Mouse (Mus musculus): ENCODE measurements around the gene Zfand4. TPM values are rescaled to one million over a fixed set of nuclear protein-coding genes. Genes with fewer than 3 reads are reported as not detected.

The Zfand4 gene
- polyA plus RNA-seq, 1 experiment from 2014 or later: 12.7 TPM

DNA sequence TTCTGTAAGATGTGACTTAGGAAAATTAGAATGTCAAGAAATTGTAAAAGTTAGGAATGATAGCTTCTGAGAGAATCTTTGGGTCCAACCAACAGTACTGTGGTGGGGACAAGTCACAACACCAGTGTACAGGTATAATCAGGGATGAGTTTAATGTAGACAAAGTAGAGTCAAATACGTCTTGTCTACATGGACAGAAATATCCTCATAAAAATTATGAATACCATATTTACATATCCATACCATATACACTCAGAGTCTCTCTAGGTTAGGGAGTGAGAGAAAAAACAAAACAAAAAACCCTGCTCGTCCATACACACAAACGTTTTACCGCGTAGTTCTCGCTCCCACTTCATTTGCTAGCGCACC is 73.4 kb downstream of the Zfand4 start:
- peak overlapping the region; percentile 86 for H3K9ac ChIP-seq (ENCODE audit: low read length)
- WGBS: 4% methylated on average over 7 of the region's 7 CpGs
- no peak; the same call in 1 of the 2 replicates for ATAC-seq (replicated peaks; ENCODE audit: low FRiP score)
- H3K4me1 ChIP-seq (replicated peaks; ENCODE audit: control insufficient read depth, insufficient read depth, low read length): no peaks in the 10 kb centered on the region
- no peak for DNase-seq (ENCODE audit: low spot score)
- H3K27me3 ChIP-seq (ENCODE audit: control insufficient read depth, insufficient read depth, low read length): no peaks in the 10 kb centered on the region
- peak overlapping the region; percentile 87 for H3K4me3 ChIP-seq (ENCODE audit: low read depth, low read length)
- H3K4me2 ChIP-seq (ENCODE audit: low read depth, low read length, severe bottlenecking): peak overlapping the region; percentile 49
- no peaks in the 10 kb centered on the region for H3K9me3 ChIP-seq (ENCODE audit: control insufficient read depth, low read length)
- no peak overlapping the region for H3K27ac ChIP-seq (ENCODE audit: low read depth, low read length)
- H3K36me3 ChIP-seq (ENCODE audit: control insufficient read depth, insufficient read depth, low read length): no peaks in the 10 kb centered on the region

DNA sequence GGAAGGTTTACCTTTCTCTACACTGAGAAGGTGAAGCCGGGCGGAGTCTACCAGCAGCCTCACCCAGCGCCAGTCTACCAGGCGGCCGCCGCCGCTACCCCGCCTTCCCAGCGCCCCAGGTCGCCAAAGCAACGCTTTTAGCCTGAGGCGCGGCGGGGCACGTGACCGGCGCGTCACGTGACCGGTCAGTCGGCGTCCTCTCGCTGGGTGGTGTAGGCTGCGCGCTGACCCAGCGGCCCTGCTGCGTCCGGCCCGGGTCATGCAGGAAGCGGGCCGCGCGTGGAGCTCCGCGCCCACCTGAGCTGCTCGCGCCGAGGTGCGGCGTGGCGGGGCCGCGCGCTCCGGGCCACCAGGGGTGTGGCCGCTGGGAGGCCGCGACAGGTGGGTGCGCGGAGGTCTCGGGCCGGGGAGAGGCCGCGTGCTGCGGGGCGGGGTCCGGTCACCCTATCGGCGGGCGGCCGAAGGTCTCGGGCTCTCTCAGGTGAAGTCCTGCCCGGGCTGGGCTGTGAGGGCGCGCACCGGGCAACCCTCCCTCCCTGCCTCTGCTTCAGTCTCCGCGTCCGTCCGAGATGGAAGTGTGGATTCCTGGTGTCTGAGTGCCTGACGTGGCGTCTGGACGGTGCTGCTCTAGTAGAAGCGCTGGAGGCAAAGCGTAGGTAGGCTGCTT is 73.9 kb downstream of the Zfand4 start, which contains the start of gene March8:
TSS of gene March8 (plus strand) at position 190 of the 667 bp plus-strand sequence.
- under 1% methylated on average over 73 of the region's 75 CpGs for WGBS
- 0 out of 2 replicates have a peak within 1 kb of the TSS, but pooled peaks have one; percentile 25 for H3K27ac ChIP-seq (ENCODE audit: low read depth, low read length)
- peak within 1 kb of the TSS; percentile 87 for H3K4me3 ChIP-seq (ENCODE audit: low read depth, low read length)
- H3K4me1 ChIP-seq (replicated peaks; ENCODE audit: control insufficient read depth, insufficient read depth, low read length): no peaks in the 10 kb centered on the region
- peak within 1 kb of the TSS; percentile 49 for H3K4me2 ChIP-seq (ENCODE audit: low read depth, low read length, severe bottlenecking)
- H3K9me3 ChIP-seq (ENCODE audit: control insufficient read depth, low read length): no peaks in the 10 kb centered on the region
- H3K9ac ChIP-seq (ENCODE audit: low read length): peak within 1 kb of the TSS; percentile 86
- DNase-seq (ENCODE audit: low spot score) (peak; percentile 95), ATAC-seq (replicated peaks; ENCODE audit: low FRiP score) (peak; percentile 97)
- no peaks in the 10 kb centered on the region for H3K27me3 ChIP-seq (ENCODE audit: control insufficient read depth, insufficient read depth, low read length)
- H3K36me3 ChIP-seq (ENCODE audit: control insufficient read depth, insufficient read depth, low read length): no peaks in the 10 kb centered on the region

DNA sequence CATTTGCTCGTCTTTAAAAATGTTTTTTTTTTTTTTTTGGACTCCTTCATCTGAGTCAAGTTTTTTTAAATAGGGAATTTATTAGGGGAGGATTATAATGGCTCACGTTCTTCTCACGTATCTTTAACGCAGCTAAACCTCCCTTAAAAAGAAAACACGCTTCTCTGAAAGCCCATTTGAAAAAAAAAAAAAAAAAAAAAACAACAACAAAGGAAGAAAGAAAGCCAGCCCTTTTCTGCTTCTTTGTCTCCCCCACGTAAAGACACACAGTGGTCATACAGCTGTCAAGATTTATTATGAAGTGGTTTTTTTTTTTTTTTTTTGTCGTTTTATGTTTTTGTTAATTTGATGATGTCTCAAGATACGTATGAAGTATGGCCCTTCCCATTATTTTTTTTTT is 74.5 kb downstream of the Zfand4 start:
- no peak overlapping the region for H3K27ac ChIP-seq (ENCODE audit: low read depth, low read length)
- H3K4me1 ChIP-seq (replicated peaks; ENCODE audit: control insufficient read depth, insufficient read depth, low read length): no peaks in the 10 kb centered on the region
- no peaks in the 10 kb centered on the region for H3K9me3 ChIP-seq (ENCODE audit: control insufficient read depth, low read length)
- WGBS: 13% methylated on average over 8 of the region's 8 CpGs
- peak overlapping the region; percentile 87 for H3K4me3 ChIP-seq (ENCODE audit: low read depth, low read length)
- no peaks in the 10 kb centered on the region for H3K27me3 ChIP-seq (ENCODE audit: control insufficient read depth, insufficient read depth, low read length)
- DNase-seq (ENCODE audit: low spot score): no peak
- peak overlapping the region; percentile 49 for H3K4me2 ChIP-seq (ENCODE audit: low read depth, low read length, severe bottlenecking)
- no peaks in the 10 kb centered on the region for H3K36me3 ChIP-seq (ENCODE audit: control insufficient read depth, insufficient read depth, low read length)
- ATAC-seq (replicated peaks; ENCODE audit: low FRiP score): no peak
- peak overlapping the region; percentile 86 for H3K9ac ChIP-seq (ENCODE audit: low read length)

DNA sequence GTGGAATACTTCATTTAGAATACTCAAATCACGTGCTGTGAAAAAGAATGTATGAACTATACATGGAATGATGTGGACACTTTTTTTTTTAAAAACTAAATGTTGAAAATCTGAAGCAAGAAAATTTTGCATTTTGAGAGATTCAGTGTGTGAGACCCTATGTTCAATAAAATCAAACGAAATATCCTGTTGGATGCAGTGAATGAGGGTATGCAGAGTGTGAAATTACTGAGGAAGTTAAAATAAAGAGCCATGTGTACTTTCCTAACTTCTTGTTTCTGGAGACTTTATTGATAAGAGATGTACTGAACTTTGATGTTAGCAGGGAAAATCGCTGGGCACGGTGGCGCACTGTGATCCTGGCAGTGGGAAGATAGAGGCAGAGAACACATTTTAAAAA is 75.1 kb downstream of the Zfand4 start:
- no peak for DNase-seq (ENCODE audit: low spot score)
- no peaks in the 10 kb centered on the region for H3K9me3 ChIP-seq (ENCODE audit: control insufficient read depth, low read length)

DNA sequence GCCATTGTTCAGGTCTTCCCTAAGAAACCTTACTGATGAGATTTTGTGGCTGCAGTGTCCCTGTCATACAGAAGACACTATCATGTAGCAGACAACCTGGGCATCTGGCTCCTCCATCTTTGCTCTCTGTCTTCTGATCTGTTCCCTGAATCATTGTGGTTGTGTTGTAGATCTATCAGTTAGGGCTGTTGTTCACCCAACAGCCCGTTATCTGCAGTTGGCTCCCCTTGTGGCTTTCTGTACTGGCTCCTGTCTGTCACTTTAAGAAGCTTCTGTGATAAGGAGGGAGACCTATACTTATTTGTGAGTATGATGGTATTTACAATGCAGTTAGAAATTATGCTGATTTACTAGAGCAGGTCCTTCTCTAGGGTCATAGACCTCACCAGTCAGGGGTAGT is 76.5 kb downstream of the Zfand4 start:
- Histone ChIP-seq H3K9me3 (ENCODE audit: control insufficient read depth, low read length) (no peaks in the 10 kb centered on the region), H3K4me2 (ENCODE audit: low read depth, low read length, severe bottlenecking) (no peak overlapping the region)
- ATAC-seq (replicated peaks; ENCODE audit: low FRiP score): no peak

More for the DNA sequence above, 75.1 kb downstream of the Zfand4 start:
- H3K27ac ChIP-seq (ENCODE audit: low read depth, low read length): no peak overlapping the region
- no peak overlapping the region; the same call in 1 of the 2 replicates for H3K9ac ChIP-seq (ENCODE audit: low read length)
- no peaks in the 10 kb centered on the region for H3K27me3 ChIP-seq (ENCODE audit: control insufficient read depth, insufficient read depth, low read length)
- no peak for ATAC-seq (replicated peaks; ENCODE audit: low FRiP score)
- 0 out of 2 replicates have a peak overlapping the region, but pooled peaks have one; percentile 87 for H3K4me3 ChIP-seq (ENCODE audit: low read depth, low read length)
- peak overlapping the region; percentile 49; the same call in 1 of the 2 replicates for H3K4me2 ChIP-seq (ENCODE audit: low read depth, low read length, severe bottlenecking)
- H3K4me1 ChIP-seq (replicated peaks; ENCODE audit: control insufficient read depth, insufficient read depth, low read length): no peaks in the 10 kb centered on the region
- H3K36me3 ChIP-seq (ENCODE audit: control insufficient read depth, insufficient read depth, low read length): no peaks in the 10 kb centered on the region
- WGBS: 86% methylated on average over 5 of the region's 5 CpGs

DNA sequence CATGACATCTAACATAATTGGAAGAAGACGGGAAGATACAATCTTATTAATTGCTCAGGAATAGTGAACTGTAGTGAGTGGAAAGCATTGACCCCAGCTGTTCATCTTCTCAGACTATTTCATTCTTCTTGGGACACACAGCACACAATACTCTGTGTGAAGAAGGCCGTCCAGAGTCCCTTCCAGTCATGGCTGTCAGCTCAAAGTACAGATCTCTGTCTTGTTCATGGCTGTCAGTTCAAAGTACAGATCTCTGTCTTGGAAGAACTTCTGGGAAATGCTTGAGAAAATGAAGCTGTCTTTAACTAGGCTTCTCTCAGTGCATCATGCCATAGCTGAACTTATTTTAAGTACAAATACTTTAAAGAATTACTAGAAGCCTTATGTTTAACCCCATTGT is 83.9 kb downstream of the Zfand4 start:
- no peak for ATAC-seq (replicated peaks; ENCODE audit: low FRiP score)
- 86% methylated on average over 2 of the region's 2 CpGs for WGBS

More for the DNA sequence above, 76.5 kb downstream of the Zfand4 start:
- Histone ChIP-seq H3K4me3 (ENCODE audit: low read depth, low read length) (no peak overlapping the region), H3K27me3 (ENCODE audit: control insufficient read depth, insufficient read depth, low read length) (no peaks in the 10 kb centered on the region), H3K9ac (ENCODE audit: low read length) (no peak overlapping the region), H3K4me1 (replicated peaks; ENCODE audit: control insufficient read depth, insufficient read depth, low read length) (no peaks in the 10 kb centered on the region), H3K36me3 (ENCODE audit: control insufficient read depth, insufficient read depth, low read length) (no peaks in the 10 kb centered on the region), H3K27ac (ENCODE audit: low read depth, low read length) (no peak overlapping the region)
- DNase-seq (ENCODE audit: low spot score): no peak
- WGBS: 91% methylated on average over 1 of the region's 1 CpGs

DNA sequence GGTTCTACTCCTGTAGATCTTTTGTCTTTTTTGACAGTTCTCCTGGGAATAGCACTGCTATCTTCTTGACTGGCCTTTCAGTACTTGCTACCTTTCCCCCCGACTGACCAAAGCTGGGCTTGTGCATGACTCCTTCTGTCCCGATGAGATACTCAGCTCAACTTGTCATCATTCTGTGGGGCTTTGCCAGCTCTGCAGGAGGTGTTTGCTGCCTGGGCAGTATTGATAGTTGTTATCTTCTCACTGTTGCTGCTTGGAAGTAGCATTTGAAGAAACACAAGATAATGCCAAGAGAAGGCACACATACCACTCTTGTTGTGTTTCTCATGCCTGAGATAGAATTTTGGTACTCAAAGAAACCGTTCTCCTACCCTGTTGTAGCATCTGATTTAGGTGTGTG is 86.0 kb downstream of the Zfand4 start:
- H3K4me3 ChIP-seq (ENCODE audit: low read depth, low read length): no peak overlapping the region
- ATAC-seq (replicated peaks; ENCODE audit: low FRiP score) (no peak), DNase-seq (ENCODE audit: low spot score) (no peak)
- no peak overlapping the region for H3K9ac ChIP-seq (ENCODE audit: low read length)
- H3K36me3 ChIP-seq (ENCODE audit: control insufficient read depth, insufficient read depth, low read length): no peaks in the 10 kb centered on the region
- 86% methylated on average over 3 of the region's 3 CpGs for WGBS
- no peaks in the 10 kb centered on the region for H3K27me3 ChIP-seq (ENCODE audit: control insufficient read depth, insufficient read depth, low read length)
- no peak overlapping the region for H3K4me2 ChIP-seq (ENCODE audit: low read depth, low read length, severe bottlenecking)
- H3K27ac ChIP-seq (ENCODE audit: low read depth, low read length): no peak overlapping the region
- H3K9me3 ChIP-seq (ENCODE audit: control insufficient read depth, low read length): no peaks in the 10 kb centered on the region
- H3K4me1 ChIP-seq (replicated peaks; ENCODE audit: control insufficient read depth, insufficient read depth, low read length): no peaks in the 10 kb centered on the region

More for the DNA sequence above, 83.9 kb downstream of the Zfand4 start:
- H3K9ac ChIP-seq (ENCODE audit: low read length): no peak overlapping the region
- no peaks in the 10 kb centered on the region for H3K4me1 ChIP-seq (replicated peaks; ENCODE audit: control insufficient read depth, insufficient read depth, low read length)
- no peak overlapping the region for H3K4me3 ChIP-seq (ENCODE audit: low read depth, low read length)
- H3K27ac ChIP-seq (ENCODE audit: low read depth, low read length): no peak overlapping the region
- H3K36me3 ChIP-seq (ENCODE audit: control insufficient read depth, insufficient read depth, low read length): no peaks in the 10 kb centered on the region
- no peak overlapping the region for H3K4me2 ChIP-seq (ENCODE audit: low read depth, low read length, severe bottlenecking)
- H3K9me3 ChIP-seq (ENCODE audit: control insufficient read depth, low read length): no peaks in the 10 kb centered on the region
- H3K27me3 ChIP-seq (ENCODE audit: control insufficient read depth, insufficient read depth, low read length): no peaks in the 10 kb centered on the region
- no peak for DNase-seq (ENCODE audit: low spot score)

DNA sequence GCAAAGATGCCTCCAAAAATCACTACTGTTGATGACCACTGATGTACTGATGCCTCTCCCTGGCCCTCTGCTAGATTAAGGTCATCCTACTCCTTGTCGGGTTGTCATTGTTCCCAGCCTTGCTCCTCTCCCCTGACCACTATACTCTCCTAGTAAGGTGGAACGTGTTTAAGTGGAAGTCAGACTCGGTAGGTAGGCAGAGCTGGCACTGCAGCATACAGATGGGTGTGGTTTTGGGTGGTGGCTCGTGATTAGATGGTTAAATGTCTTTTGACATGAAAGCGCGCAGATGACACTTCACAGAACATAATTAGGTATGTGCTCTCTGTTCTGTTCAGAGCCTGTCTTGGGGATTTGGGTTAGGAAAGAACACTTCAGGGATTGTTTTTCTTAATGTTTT is 86.6 kb downstream of the Zfand4 start:
- ATAC-seq (replicated peaks; ENCODE audit: low FRiP score) (no peak), DNase-seq (ENCODE audit: low spot score) (no peak)
- no peak overlapping the region for H3K4me2 ChIP-seq (ENCODE audit: low read depth, low read length, severe bottlenecking)
- no peaks in the 10 kb centered on the region for H3K9me3 ChIP-seq (ENCODE audit: control insufficient read depth, low read length)
- no peaks in the 10 kb centered on the region for H3K27me3 ChIP-seq (ENCODE audit: control insufficient read depth, insufficient read depth, low read length)
- no peak overlapping the region for H3K9ac ChIP-seq (ENCODE audit: low read length)
- no peak overlapping the region for H3K4me3 ChIP-seq (ENCODE audit: low read depth, low read length)
- WGBS: 86% methylated on average over 6 of the region's 6 CpGs
- H3K36me3 ChIP-seq (ENCODE audit: control insufficient read depth, insufficient read depth, low read length): no peaks in the 10 kb centered on the region
- H3K4me1 ChIP-seq (replicated peaks; ENCODE audit: control insufficient read depth, insufficient read depth, low read length): no peaks in the 10 kb centered on the region
- no peak overlapping the region for H3K27ac ChIP-seq (ENCODE audit: low read depth, low read length)

DNA sequence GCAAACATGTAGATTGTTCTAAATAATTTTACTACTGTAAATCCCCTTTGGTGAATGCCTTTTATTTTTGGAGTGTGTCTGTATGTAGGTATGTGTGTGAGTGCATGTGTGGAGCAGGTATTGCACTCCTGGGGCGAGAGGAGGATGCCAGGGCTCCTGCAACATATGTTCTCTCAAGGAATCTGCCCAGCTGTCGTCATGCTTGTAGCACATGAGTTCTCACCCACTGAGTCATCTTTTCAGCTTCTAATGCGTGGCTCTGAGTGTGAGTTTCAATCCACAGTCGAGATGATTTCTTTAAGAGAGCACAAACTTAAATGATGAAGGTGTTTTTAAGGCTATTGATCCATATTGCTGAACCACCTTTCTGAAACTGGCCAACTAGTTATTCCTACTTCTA is 87.5 kb downstream of the Zfand4 start:
- Histone ChIP-seq H3K4me1 (replicated peaks; ENCODE audit: control insufficient read depth, insufficient read depth, low read length) (no peaks in the 10 kb centered on the region), H3K4me3 (ENCODE audit: low read depth, low read length) (no peak overlapping the region), H3K36me3 (ENCODE audit: control insufficient read depth, insufficient read depth, low read length) (no peaks in the 10 kb centered on the region), H3K9ac (ENCODE audit: low read length) (no peak overlapping the region), H3K27ac (ENCODE audit: low read depth, low read length) (no peak overlapping the region), H3K4me2 (ENCODE audit: low read depth, low read length, severe bottlenecking) (no peak overlapping the region), H3K9me3 (ENCODE audit: control insufficient read depth, low read length) (no peaks in the 10 kb centered on the region), H3K27me3 (ENCODE audit: control insufficient read depth, insufficient read depth, low read length) (no peaks in the 10 kb centered on the region)
- WGBS: 86% methylated on average over 4 of the region's 4 CpGs
- ATAC-seq (replicated peaks; ENCODE audit: low FRiP score) (no peak), DNase-seq (ENCODE audit: low spot score) (no peak)
